Mouse (Mus musculus) heart, embryonic 14.5 days (tissue): ENCODE data around the gene Nrtn. TPM values are rescaled to one million over a fixed set of nuclear protein-coding genes. Genes with fewer than 3 reads are reported as not detected.

Experiments
- ATAC-seq: fragments of 200-750 bp; cut with Nextera tagmentation; 2 replicates; pipeline ENCODE4 v1.8.0; 2017; ENCODE audit warnings: low read depth, moderate TSS enrichment; ENCODE audit not compliant: insufficient number of reproducible peaks, insufficient read depth, low FRiP score
- H3K27ac ChIP-seq, 2 experiments: fragments of 200-500 bp in 1 of 2; fragments of 300-500 bp in 1 of 2; sonication (generic) in 1 of 2; replicated peaks in 1 of 2; 2 replicates each; pipeline ENCODE4 v1.5.1; 2012 to 2014; ENCODE audit warnings: low read depth in 2 of 2, low read length in 2 of 2, control low read depth in 1 of 2, mild to moderate bottlenecking in 1 of 2, mixed read lengths in 1 of 2; ENCODE audit not compliant: control insufficient read depth in 1 of 2, insufficient read depth in 1 of 2
- H3K27me3 ChIP-seq: fragments of 300-500 bp; sonication (generic); 2 replicates; pipeline ENCODE4 v1.6.1; 2014; ENCODE audit warnings: mild to moderate bottlenecking, low read length, control low read depth; ENCODE audit not compliant: control insufficient read depth, insufficient read depth
- H3K36me3 ChIP-seq: fragments of 300-500 bp; sonication (generic); 2 replicates; pipeline ENCODE4 v1.6.1; 2014; ENCODE audit warnings: mild to moderate bottlenecking, control low read depth, low read length, mixed read lengths; ENCODE audit not compliant: control insufficient read depth, insufficient read depth
- H3K4me1 ChIP-seq, 2 experiments: fragments of 200-500 bp in 1 of 2; fragments of 300-500 bp in 1 of 2; sonication (generic) in 1 of 2; 2 replicates each; pipeline ENCODE4 v1.6.1; 2012 to 2014; ENCODE audit warnings: low read length in 2 of 2, control low read depth in 1 of 2, mixed read lengths in 1 of 2; ENCODE audit not compliant: control insufficient read depth in 2 of 2, insufficient read depth in 2 of 2
- H3K4me2 ChIP-seq: fragments of 300-500 bp; sonication (generic); 2 replicates; pipeline ENCODE4 v1.6.1; 2014; ENCODE audit warnings: mild to moderate bottlenecking, low read length
- H3K4me3 ChIP-seq, 2 experiments: fragments of 200-500 bp in 1 of 2; fragments of 300-500 bp in 1 of 2; sonication (generic) in 1 of 2; 2 replicates each; pipeline ENCODE4 v1.5.1; 2012 to 2014; ENCODE audit warnings: low read length in 2 of 2, mild to moderate bottlenecking in 2 of 2, control low read depth in 1 of 2, low read depth in 1 of 2, moderate library complexity in 1 of 2; ENCODE audit not compliant: control insufficient read depth in 1 of 2, insufficient read depth in 1 of 2
- H3K9ac ChIP-seq: fragments of 300-500 bp; sonication (generic); 2 replicates; pipeline ENCODE4 v1.6.1; 2014; ENCODE audit warnings: mild to moderate bottlenecking, low read length
- H3K9me3 ChIP-seq: fragments of 300-500 bp; sonication (generic); 2 replicates; pipeline ENCODE4 v1.6.1; 2016; ENCODE audit warnings: low read length, control low read depth; ENCODE audit not compliant: control insufficient read depth
- WGBS: fragments of 180-500 bp; shearing (Covaris S2); extraction: QIAGEN DNeasy Blood & Tissue Kit; methylation state at CpG from one replicate; pipeline ENCODE4 v1.1.7; 2014; 5-methylcytosine and 5-hydroxymethylcytosine counted together
- polyA plus RNA-seq: library from polyadenylated mRNA; unstranded; fragments of >200 nt; fragmentation: Nextera tagmentation; extraction: Ambion mirVana; gene quantifications from 2 replicates; pipeline ENCODE4 v1.2.1, GENCODE M21; 2014

The Nrtn gene
- polyA plus RNA-seq, 1 experiment from 2014 or later = 31.5 TPM

GRCm38 (mm10) chr17:56716655-56717362, 40.5 kb downstream of the Nrtn start:
- Histone ChIP-seq H3K4me3 (peak overlapping the region; percentile 73), H3K36me3 (peaks cover 31% of the 10 kb centered on the region), H3K9me3 (no peaks in the 10 kb centered on the region), H3K4me1 (peaks cover 3 to 26% of the 10 kb centered on the region in 2 experiments; a peak in 3 of 4 replicates), H3K27ac (peak overlapping the region; percentile 71 to 78), H3K27me3 (no peaks in the 10 kb centered on the region), H3K9ac (peak overlapping the region; percentile 79), H3K4me2 (peak overlapping the region; percentile 81)
- under 1% methylated on average over 53 of the region's 55 CpGs for WGBS
- ATAC-seq = peak; percentile 92

DNA sequence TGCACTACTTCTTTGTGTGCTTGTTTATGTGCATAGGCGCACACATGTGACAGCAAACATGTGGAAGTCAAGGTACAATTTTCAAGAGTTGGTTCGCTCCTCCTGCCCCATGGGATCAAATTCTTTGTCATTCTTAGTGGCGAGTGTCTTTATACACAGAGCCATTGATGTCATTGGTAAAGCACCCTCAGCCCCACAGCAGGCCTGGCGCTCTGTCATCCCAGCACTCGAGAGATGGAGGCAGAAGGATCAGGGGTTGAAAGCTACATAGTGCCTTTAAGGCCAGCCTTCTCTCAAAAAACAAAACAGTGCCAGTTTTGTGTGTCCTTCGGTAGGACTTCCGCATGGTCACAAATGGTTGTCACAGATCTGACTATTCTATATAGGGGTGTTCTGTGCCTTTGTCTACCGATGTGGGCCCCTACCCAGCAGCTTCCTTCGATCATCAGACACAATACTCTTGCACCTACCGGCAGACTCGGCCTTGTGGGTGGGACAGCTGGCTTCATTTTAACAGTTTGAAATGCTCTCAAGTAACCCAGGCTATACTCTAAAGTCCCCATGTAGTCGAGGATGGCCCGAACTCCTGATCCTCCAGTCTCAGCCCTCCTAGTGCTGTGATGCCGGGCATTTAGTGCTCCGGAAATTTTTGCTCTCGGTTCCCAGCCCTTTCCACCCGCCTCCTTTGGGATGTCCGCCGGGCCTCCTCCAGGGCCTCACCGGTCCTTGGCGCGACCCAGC, 41.2 kb downstream of the Nrtn start:
- ATAC-seq = no peak
- peak overlapping the region; percentile 79 for H3K9ac ChIP-seq
- H3K9me3 ChIP-seq = no peaks in the 10 kb centered on the region
- H3K36me3 ChIP-seq = peaks cover 31% of the 10 kb centered on the region
- H3K27me3 ChIP-seq = no peaks in the 10 kb centered on the region
- H3K4me1 ChIP-seq = peaks cover 3 to 26% of the 10 kb centered on the region in 2 experiments; a peak in 3 of 4 replicates
- H3K4me3 ChIP-seq = peak overlapping the region; percentile 73
- peak overlapping the region; percentile 38 to 70; a peak in 3 of 4 replicates for H3K27ac ChIP-seq
- peak overlapping the region; percentile 81 for H3K4me2 ChIP-seq
- WGBS = 27% methylated on average over 22 of the region's 22 CpGs

DNA sequence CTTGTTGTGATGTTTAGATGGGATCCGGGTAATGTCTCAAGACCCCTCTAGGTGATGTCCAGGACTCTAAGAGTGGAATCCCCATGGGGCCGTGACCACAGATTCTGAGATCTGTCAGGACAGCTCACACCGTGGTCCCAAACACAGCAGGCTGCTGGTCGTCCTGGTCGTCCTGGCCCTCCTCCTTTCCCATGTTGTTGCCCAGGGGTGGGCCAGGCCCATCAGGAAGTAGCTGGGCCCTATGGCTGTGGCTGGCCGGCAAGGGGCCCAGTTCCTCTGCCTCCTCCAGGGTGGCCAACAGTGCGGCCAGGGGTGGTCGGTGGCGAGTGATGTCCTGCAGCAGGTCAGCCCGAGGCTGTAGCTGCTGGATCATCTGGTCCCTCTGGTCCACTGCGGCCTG, 42.0 kb downstream of the Nrtn start:
- peak overlapping the region; percentile 79; the same call in 1 of the 2 replicates for H3K9ac ChIP-seq

DNA sequence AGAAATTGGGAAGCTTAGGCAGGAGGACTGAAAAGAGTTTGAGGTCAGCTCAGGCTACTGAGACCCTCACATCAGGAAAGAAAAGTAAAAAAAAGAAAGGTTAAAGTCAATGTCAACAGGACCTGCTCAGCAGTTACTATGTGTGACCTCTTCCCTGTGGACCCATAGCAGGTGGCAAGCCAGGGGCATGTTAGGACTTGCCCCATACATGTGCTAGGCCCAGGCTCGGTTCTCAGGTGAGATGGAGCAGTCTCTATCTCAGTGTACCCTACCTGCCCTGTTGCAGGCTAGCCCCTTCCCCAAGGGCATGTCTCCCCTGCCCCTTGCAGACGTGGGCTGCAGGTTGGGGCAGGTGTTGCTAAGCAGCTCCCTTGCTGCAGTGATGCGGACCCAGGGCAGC, 47.6 kb downstream of the Nrtn start:
- no peak overlapping the region for H3K4me2 ChIP-seq
- H3K36me3 ChIP-seq = peaks cover 83% of the 10 kb centered on the region
- H3K9ac ChIP-seq = no peak overlapping the region
- no peak overlapping the region for H3K4me3 ChIP-seq
- WGBS = 93% methylated on average over 3 of the region's 3 CpGs
- H3K9me3 ChIP-seq = no peaks in the 10 kb centered on the region
- H3K27ac ChIP-seq = no peak overlapping the region
- no peak for ATAC-seq
- H3K4me1 ChIP-seq = no peaks in the 10 kb centered on the region
- no peaks in the 10 kb centered on the region for H3K27me3 ChIP-seq

More for the DNA sequence above, 42.0 kb downstream of the Nrtn start:
- WGBS = 46% methylated on average over 11 of the region's 11 CpGs
- Histone ChIP-seq H3K4me1 (peaks cover 3 to 26% of the 10 kb centered on the region in 2 experiments; a peak in 3 of 4 replicates), H3K4me2 (no peak overlapping the region; the same call in 1 of the 2 replicates), H3K9me3 (no peaks in the 10 kb centered on the region), H3K27me3 (no peaks in the 10 kb centered on the region), H3K36me3 (peaks cover 31% of the 10 kb centered on the region), H3K4me3 (no peak overlapping the region), H3K27ac (no peak overlapping the region)
- no peak for ATAC-seq

GRCm38 (mm10) chr17:56708692-56709091, 48.6 kb downstream of the Nrtn start:
- H3K4me2 ChIP-seq = no peak overlapping the region
- no peak overlapping the region for H3K27ac ChIP-seq
- H3K9me3 ChIP-seq = no peaks in the 10 kb centered on the region
- WGBS = 77% methylated on average over 4 of the region's 4 CpGs
- H3K36me3 ChIP-seq = peaks cover 93% of the 10 kb centered on the region
- H3K9ac ChIP-seq = no peak overlapping the region
- no peak for ATAC-seq
- no peaks in the 10 kb centered on the region for H3K27me3 ChIP-seq
- no peaks in the 10 kb centered on the region for H3K4me1 ChIP-seq
- H3K4me3 ChIP-seq = no peak overlapping the region

DNA sequence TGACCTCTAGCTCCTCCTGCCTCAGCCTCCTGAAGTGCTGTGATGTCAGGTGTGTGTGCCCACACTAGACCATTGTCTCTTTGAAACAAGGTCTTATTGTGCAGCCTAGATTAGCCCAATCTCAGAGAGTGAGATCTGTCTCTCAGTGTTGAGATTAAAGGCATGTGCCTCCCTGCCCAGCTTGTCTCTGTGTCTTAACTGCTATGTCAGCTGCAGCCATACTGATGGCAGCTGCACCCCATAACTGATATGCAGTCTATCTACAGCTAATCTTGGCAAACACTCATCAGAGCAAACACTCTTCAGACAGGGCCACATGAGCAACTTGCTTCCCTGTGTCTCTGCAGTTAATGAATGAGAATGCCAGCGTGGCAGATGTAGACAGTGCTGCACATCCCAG, 50.8 kb downstream of the Nrtn start:
- 96% methylated on average over 1 of the region's 1 CpGs for WGBS
- Histone ChIP-seq H3K27me3 (no peaks in the 10 kb centered on the region), H3K9ac (no peak overlapping the region), H3K9me3 (no peaks in the 10 kb centered on the region), H3K4me3 (no peak overlapping the region), H3K4me2 (no peak overlapping the region), H3K4me1 (no peaks in the 10 kb centered on the region), H3K36me3 (peaks cover 98% of the 10 kb centered on the region), H3K27ac (no peak overlapping the region)
- ATAC-seq = no peak

GRCm38 (mm10) chr17:56703038-56703437, 54.3 kb downstream of the Nrtn start:
- H3K9ac ChIP-seq = no peak overlapping the region
- peaks cover 98% of the 10 kb centered on the region for H3K36me3 ChIP-seq
- ATAC-seq = no peak
- no peak overlapping the region for H3K4me3 ChIP-seq
- no peaks in the 10 kb centered on the region for H3K9me3 ChIP-seq
- H3K4me1 ChIP-seq = no peaks in the 10 kb centered on the region
- no peak overlapping the region for H3K27ac ChIP-seq
- no peaks in the 10 kb centered on the region for H3K27me3 ChIP-seq
- H3K4me2 ChIP-seq = no peak overlapping the region
- 63% methylated on average over 4 of the region's 4 CpGs for WGBS
